Mouse (Mus musculus): ENCODE results near the gene Golm1.

DNA sequence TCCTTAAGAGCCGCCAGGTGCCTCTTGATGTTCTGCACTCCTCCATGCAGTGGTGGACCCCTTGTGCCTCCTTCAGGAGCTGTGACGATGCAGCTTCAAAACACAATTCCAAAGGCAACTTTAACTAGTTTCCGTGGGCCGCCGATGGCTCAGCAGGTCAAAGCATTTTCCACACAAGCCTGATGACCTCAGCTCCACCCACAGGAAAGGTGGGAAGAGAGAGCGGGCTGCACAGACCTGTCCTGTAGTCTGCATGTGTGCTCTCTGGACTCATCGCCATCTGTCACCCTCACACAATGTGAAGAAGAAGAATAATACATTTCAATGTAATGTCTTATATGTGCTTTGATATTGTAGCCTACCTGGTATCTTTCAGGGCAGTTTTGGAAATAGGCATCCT, 48.9 kb downstream of the Golm1 start:
- TF ChIP-seq CHD2 (IDR thresholded peaks at IDR 0.05; ENCODE audit: low read depth, low read length) (no peak), ZC3H11A (IDR thresholded peaks at IDR 0.05; ENCODE audit: borderline replicate concordance, low read depth, low read length) (no peak), ZNF384 (IDR thresholded peaks at IDR 0.05; ENCODE audit: low read depth, low read length) (no peak), HCFC1 (IDR thresholded peaks at IDR 0.05; ENCODE audit: borderline replicate concordance, insufficient read depth, low read length) (no peak)

All from ES-E14 (cell line).